Mouse (Mus musculus) forebrain, embryonic 13.5 days (tissue): ENCODE measurements around the gene Cdkal1. TPM values are rescaled to one million over a fixed set of nuclear protein-coding genes. Genes with fewer than 3 reads are reported as not detected.

Experiments
- ATAC-seq: fragments of 200-750 bp; cut with Nextera tagmentation; 2 replicates; pipeline ENCODE4 v1.8.0; 2017
- H3K27ac ChIP-seq: fragments of 300-500 bp; sonication (generic); 2 replicates; pipeline ENCODE4 v1.5.1; 2015; ENCODE audit warnings: inconsistent platforms, mild to moderate bottlenecking, moderate library complexity
- H3K27me3 ChIP-seq: fragments of 300-500 bp; sonication (generic); 2 replicates; pipeline ENCODE4 v1.6.1; 2015; ENCODE audit warnings: mild to moderate bottlenecking, inconsistent platforms
- H3K36me3 ChIP-seq: fragments of 300-500 bp; sonication (generic); 2 replicates; pipeline ENCODE4 v1.6.1; 2015; ENCODE audit warnings: mild to moderate bottlenecking, inconsistent platforms; ENCODE audit not compliant: poor library complexity, severe bottlenecking
- H3K4me1 ChIP-seq: fragments of 300-500 bp; sonication (generic); 2 replicates; pipeline ENCODE4 v1.6.1; 2015; ENCODE audit warnings: inconsistent platforms
- H3K4me2 ChIP-seq: fragments of 300-500 bp; sonication (generic); 2 replicates; pipeline ENCODE4 v1.6.1; 2015; ENCODE audit warnings: inconsistent platforms, mild to moderate bottlenecking, moderate library complexity
- H3K4me3 ChIP-seq: fragments of 300-500 bp; sonication (generic); 2 replicates; pipeline ENCODE4 v1.5.1; 2015; ENCODE audit warnings: mild to moderate bottlenecking, inconsistent platforms
- H3K9ac ChIP-seq: fragments of 300-500 bp; sonication (generic); 2 replicates; pipeline ENCODE4 v1.6.1; 2015; ENCODE audit warnings: mild to moderate bottlenecking, inconsistent platforms
- H3K9me3 ChIP-seq: fragments of 300-500 bp; sonication (generic); replicated peaks from 2 replicates; pipeline ENCODE4 v1.6.1; 2016; ENCODE audit warnings: inconsistent platforms
- WGBS: fragments of 180-500 bp; shearing (Covaris S2); methylation state at CpG from one replicate; pipeline ENCODE4 v1.1.7; 2015; 5-methylcytosine and 5-hydroxymethylcytosine counted together
- polyA plus RNA-seq: library from polyadenylated mRNA; unstranded; fragments of >200 nt; fragmentation: Nextera tagmentation; extraction: Ambion mirVana; gene quantifications from 2 replicates; pipeline ENCODE4 v1.2.1, GENCODE M21; 2015

Cdkal1 gene
- polyA plus RNA-seq, 1 experiment from 2014 or later: 29.5 TPM

- Histone ChIP-seq H3K27me3 (no peaks in the 10 kb centered on the region), H3K27ac (no peak overlapping the region), H3K36me3 (no peaks in the 10 kb centered on the region), H3K9ac (no peak overlapping the region), H3K9me3 (no peaks in the 10 kb centered on the region), H3K4me2 (no peak overlapping the region), H3K4me3 (no peak overlapping the region), H3K4me1 (no peaks in the 10 kb centered on the region)
- 90% methylated on average over 6 of the region's 6 CpGs for WGBS
- ATAC-seq: no peak
These were observed 573.9 kb downstream of the Cdkal1 start for GRCm38 (mm10) chr13:29281556-29281955.

- ATAC-seq: no peak
- Histone ChIP-seq H3K27ac (no peak overlapping the region), H3K9me3 (no peaks in the 10 kb centered on the region), H3K4me1 (peaks cover 20% of the 10 kb centered on the region), H3K4me2 (no peak overlapping the region), H3K36me3 (no peaks in the 10 kb centered on the region), H3K4me3 (no peak overlapping the region), H3K27me3 (no peaks in the 10 kb centered on the region), H3K9ac (no peak overlapping the region)
- 48% methylated on average over 4 of the region's 4 CpGs for WGBS
These were observed 577.3 kb downstream of the Cdkal1 start for GRCm38 (mm10) chr13:29278156-29278555.

DNA sequence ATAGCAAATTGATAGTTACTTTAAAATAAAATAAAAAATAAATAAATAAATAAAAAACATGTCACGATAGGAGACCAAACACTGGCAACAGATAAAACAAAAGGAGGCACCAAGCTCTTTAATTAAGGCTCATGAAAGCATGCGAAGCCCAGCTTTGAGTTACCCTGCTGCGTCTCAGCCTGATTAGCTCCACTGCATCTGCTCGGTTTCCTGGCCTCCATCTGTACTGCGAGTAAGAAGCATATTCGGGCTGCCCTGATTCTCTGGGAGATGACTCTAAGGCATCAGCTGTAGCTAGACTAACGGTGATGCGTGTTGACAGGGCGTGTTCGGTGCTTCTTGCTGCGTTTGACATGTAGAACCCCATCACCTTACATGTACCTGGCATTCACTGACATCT lies 581.2 kb downstream of the Cdkal1 start:
- Histone ChIP-seq H3K9ac (no peak overlapping the region), H3K4me3 (no peak overlapping the region), H3K9me3 (no peaks in the 10 kb centered on the region), H3K36me3 (no peaks in the 10 kb centered on the region), H3K27me3 (no peaks in the 10 kb centered on the region), H3K4me1 (peaks cover 20% of the 10 kb centered on the region), H3K4me2 (peak overlapping the region; percentile 12; the same call in 1 of the 2 replicates), H3K27ac (peak overlapping the region; percentile 91)
- ATAC-seq: peak; percentile 89
- 22% methylated on average over 11 of the region's 11 CpGs for WGBS

GRCm38 (mm10) chr13:29273693-29274221 lies 581.7 kb downstream of the Cdkal1 start:
- peaks cover 20% of the 10 kb centered on the region for H3K4me1 ChIP-seq
- H3K4me2 ChIP-seq: peak overlapping the region; percentile 0; the same call in 1 of the 2 replicates
- no peaks in the 10 kb centered on the region for H3K27me3 ChIP-seq
- ATAC-seq: peak; percentile 85
- no peaks in the 10 kb centered on the region for H3K36me3 ChIP-seq
- H3K4me3 ChIP-seq: no peak overlapping the region
- peak overlapping the region; percentile 91 for H3K27ac ChIP-seq
- WGBS: 8% methylated on average over 4 of the region's 4 CpGs
- H3K9ac ChIP-seq: peak overlapping the region; percentile 35; the same call in 1 of the 2 replicates
- no peaks in the 10 kb centered on the region for H3K9me3 ChIP-seq

- no peak overlapping the region for H3K27ac ChIP-seq
- H3K4me1 ChIP-seq: peaks cover 20% of the 10 kb centered on the region
- H3K9ac ChIP-seq: no peak overlapping the region
- H3K4me2 ChIP-seq: no peak overlapping the region
- no peak for ATAC-seq
- H3K9me3 ChIP-seq: no peaks in the 10 kb centered on the region
- H3K4me3 ChIP-seq: no peak overlapping the region
- no peaks in the 10 kb centered on the region for H3K27me3 ChIP-seq
- no peaks in the 10 kb centered on the region for H3K36me3 ChIP-seq
These were observed 584.0 kb downstream of the Cdkal1 start for GRCm38 (mm10) chr13:29271451-29271850.

GRCm38 (mm10) chr13:29264015-29264711 lies 591.3 kb downstream of the Cdkal1 start:
- peak; percentile 76 for ATAC-seq
- WGBS: 64% methylated on average over 11 of the region's 11 CpGs
- H3K27ac ChIP-seq: peak overlapping the region; percentile 74
- no peak overlapping the region for H3K4me3 ChIP-seq
- no peaks in the 10 kb centered on the region for H3K9me3 ChIP-seq
- no peak overlapping the region for H3K9ac ChIP-seq
- no peaks in the 10 kb centered on the region for H3K36me3 ChIP-seq
- H3K27me3 ChIP-seq: no peaks in the 10 kb centered on the region
- H3K4me2 ChIP-seq: no peak overlapping the region
- H3K4me1 ChIP-seq: peaks cover 9% of the 10 kb centered on the region; the same call in 1 of the 2 replicates

GRCm38 (mm10) chr13:29262164-29262563 lies 593.3 kb downstream of the Cdkal1 start:
- Histone ChIP-seq H3K9ac (no peak overlapping the region), H3K4me3 (no peak overlapping the region), H3K4me1 (peaks cover 9% of the 10 kb centered on the region; the same call in 1 of the 2 replicates), H3K36me3 (no peaks in the 10 kb centered on the region), H3K4me2 (no peak overlapping the region), H3K9me3 (no peaks in the 10 kb centered on the region), H3K27ac (no peak overlapping the region), H3K27me3 (no peaks in the 10 kb centered on the region)
- no peak for ATAC-seq
- 82% methylated on average over 4 of the region's 4 CpGs for WGBS

GRCm38 (mm10) chr13:29248535-29248934 lies 606.9 kb downstream of the Cdkal1 start:
- H3K9ac ChIP-seq: no peak overlapping the region
- no peak for ATAC-seq
- 79% methylated on average over 4 of the region's 4 CpGs for WGBS

GRCm38 (mm10) chr13:29247800-29248199 lies 607.7 kb downstream of the Cdkal1 start:
- no peaks in the 10 kb centered on the region for H3K9me3 ChIP-seq
- no peak overlapping the region for H3K4me2 ChIP-seq
- H3K4me1 ChIP-seq: no peaks in the 10 kb centered on the region
- no peak overlapping the region for H3K9ac ChIP-seq
- no peaks in the 10 kb centered on the region for H3K27me3 ChIP-seq
- no peak for ATAC-seq
- 77% methylated on average over 3 of the region's 3 CpGs for WGBS
- no peak overlapping the region for H3K4me3 ChIP-seq
- no peak overlapping the region for H3K27ac ChIP-seq
- no peaks in the 10 kb centered on the region for H3K36me3 ChIP-seq

More at GRCm38 (mm10) chr13:29248535-29248934, 606.9 kb downstream of the Cdkal1 start:
- Histone ChIP-seq H3K36me3 (no peaks in the 10 kb centered on the region), H3K4me1 (no peaks in the 10 kb centered on the region), H3K27ac (no peak overlapping the region), H3K27me3 (no peaks in the 10 kb centered on the region), H3K4me2 (no peak overlapping the region), H3K9me3 (no peaks in the 10 kb centered on the region), H3K4me3 (no peak overlapping the region)

DNA sequence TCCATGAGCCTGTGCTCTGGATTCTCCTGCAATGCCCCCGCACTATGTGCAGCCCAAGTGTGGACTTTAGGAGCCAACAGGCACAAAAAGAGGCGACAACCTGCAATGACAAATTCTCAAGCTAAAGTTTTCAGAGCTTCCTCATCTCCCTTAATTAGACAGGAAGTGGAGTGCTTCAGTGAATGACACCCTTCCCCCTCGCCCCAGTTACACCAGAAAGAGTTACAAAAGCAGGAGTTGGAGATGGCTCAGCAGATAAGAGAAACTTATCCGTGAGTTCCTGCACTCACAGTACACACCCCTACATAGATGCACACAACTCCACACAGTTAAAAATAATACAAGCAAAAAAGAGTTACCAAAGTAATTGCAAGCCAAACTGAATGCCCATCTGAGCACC lies 620.4 kb downstream of the Cdkal1 start:
- no peak overlapping the region for H3K9ac ChIP-seq
- H3K4me3 ChIP-seq: no peak overlapping the region
- no peak for ATAC-seq
- 83% methylated on average over 4 of the region's 4 CpGs for WGBS
- no peak overlapping the region for H3K4me2 ChIP-seq
- no peaks in the 10 kb centered on the region for H3K27me3 ChIP-seq
- no peaks in the 10 kb centered on the region for H3K36me3 ChIP-seq
- H3K27ac ChIP-seq: no peak overlapping the region
- no peaks in the 10 kb centered on the region for H3K4me1 ChIP-seq
- H3K9me3 ChIP-seq: no peaks in the 10 kb centered on the region; the same call in 1 of the 2 replicates

- no peaks in the 10 kb centered on the region for H3K27me3 ChIP-seq
- H3K4me2 ChIP-seq: no peak overlapping the region
- H3K27ac ChIP-seq: no peak overlapping the region
- H3K4me1 ChIP-seq: no peaks in the 10 kb centered on the region
- no peak for ATAC-seq
- no peaks in the 10 kb centered on the region; the same call in 1 of the 2 replicates for H3K9me3 ChIP-seq
- no peak overlapping the region for H3K9ac ChIP-seq
- WGBS: 89% methylated on average over 4 of the region's 4 CpGs
- H3K4me3 ChIP-seq: no peak overlapping the region
- H3K36me3 ChIP-seq: no peaks in the 10 kb centered on the region
These were observed 621.0 kb downstream of the Cdkal1 start for GRCm38 (mm10) chr13:29234442-29234841.

- H3K27ac ChIP-seq: no peak overlapping the region
- no peaks in the 10 kb centered on the region for H3K36me3 ChIP-seq
- H3K4me1 ChIP-seq: no peaks in the 10 kb centered on the region
- H3K9ac ChIP-seq: no peak overlapping the region
- no peak for ATAC-seq
- H3K27me3 ChIP-seq: no peaks in the 10 kb centered on the region
- 58% methylated on average over 11 of the region's 11 CpGs for WGBS
- H3K9me3 ChIP-seq: no peaks in the 10 kb centered on the region; the same call in 1 of the 2 replicates
- no peak overlapping the region for H3K4me2 ChIP-seq
- H3K4me3 ChIP-seq: no peak overlapping the region
These were observed 621.5 kb downstream of the Cdkal1 start for GRCm38 (mm10) chr13:29233970-29234369.
